Mouse (Mus musculus) inflammation-experienced regulatory T-cells (primary cell): ENCODE measurements around the gene Mogat2. TPM values are rescaled to one million over a fixed set of nuclear protein-coding genes. Genes with fewer than 3 reads are reported as not detected.

Source experiments
- polyA plus RNA-seq, 2 experiments: library from polyadenylated mRNA; unstranded; fragments of 100-300 nt; shearing (Covaris generic); gene quantifications; one replicate each; pipeline ENCODE4 v1.2.1; 2017

Mogat2 gene
- under 1 TPM; 0.94 to 0.99 TPM for polyA plus RNA-seq

DNA sequence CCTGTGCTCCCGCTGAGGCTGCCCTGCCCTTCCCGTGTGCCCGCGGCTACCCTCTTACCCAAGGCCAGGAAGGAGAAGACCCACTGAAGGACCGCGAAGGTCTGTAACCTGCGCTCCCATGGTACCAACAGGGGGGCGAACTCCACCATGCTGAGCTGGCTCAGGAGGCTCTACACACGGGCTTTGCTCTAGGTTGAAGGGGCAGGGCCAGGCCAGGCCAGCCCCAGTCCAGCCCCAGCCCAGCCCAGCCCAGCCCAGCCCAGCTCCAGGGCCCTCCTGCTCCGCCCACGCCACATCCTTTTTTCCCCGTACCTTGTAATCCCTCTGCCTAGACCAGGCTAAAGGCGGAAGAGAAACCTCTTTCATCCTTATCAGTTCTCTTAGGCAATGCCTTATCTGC lies at the start of gene Mogat2:
Gene Mogat2, minus strand, starts transcription at position 203 of the 400 bp plus-strand sequence.

DNA sequence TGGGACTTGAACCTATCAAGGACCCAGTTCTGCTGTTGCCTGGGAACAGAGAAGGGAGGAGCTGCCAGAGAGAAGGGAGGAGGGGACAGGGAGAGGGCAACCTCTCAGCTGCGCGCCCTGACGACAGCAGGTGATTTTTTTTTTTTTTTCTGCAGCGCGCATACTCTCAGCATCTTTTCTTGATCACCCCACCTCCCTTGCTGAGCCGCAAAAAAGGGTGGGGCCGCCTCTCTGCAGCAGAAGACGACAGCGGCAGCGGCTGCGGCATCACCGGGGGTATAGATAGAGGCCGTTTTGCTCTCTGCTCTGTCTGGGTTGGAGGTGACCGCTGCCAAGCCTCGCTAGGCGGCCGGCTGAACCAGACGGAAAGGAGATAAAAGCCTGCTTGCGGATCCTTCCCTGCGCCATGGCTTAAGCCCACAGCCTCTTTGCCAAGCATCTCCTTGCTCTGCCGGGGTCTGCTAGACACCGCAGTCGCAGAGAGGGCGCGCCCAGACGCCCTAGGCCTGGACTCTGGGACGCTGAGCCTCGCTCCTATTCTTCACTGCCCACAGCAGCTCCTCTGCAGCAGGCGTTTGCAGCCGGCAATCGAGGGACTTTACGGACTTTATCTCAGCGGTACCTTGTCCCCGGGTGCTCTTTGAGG lies 29.0 kb upstream of the Mogat2 start, which contains the start of gene Map6:
Gene Map6, plus strand, starts transcription at position 197 of the 646 bp plus-strand sequence.

DNA sequence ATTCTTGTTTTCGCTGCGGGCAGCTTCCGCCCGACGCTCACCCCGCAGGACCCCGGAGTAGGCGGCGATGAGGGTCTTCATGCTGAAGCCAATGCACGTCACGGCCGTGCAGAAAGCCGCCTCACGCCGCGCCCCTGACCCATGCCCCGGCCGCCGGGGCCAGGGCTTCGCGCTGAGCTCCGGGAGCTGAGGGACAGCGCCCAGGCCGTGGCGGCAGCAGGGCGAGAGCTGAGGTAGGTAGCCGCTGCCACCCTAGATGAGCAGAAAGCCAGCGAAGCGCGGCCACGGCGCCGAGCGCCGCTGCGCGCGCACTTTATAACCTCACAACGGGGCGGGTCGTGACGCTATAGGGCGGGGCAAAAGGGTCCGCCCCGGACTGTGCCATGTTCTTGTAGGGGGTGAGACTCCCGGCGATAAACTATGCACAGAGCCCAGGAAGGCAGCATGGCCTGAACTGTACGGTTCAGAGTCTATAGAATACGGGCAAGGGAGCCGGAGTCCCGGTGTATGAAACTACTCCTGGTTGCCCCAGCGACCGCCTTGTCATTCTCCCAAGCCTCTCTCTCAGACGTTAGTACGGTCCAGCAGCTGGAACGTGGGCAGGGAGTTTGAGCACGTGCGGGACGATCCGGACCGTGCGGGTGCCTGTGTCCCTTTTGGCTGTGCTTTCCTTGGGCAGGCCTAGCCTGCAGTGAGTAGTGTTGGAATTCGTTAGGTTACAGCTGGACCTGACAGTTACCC lies 55.8 kb downstream of the Mogat2 start, which contains the start of gene Dgat2:
Gene Dgat2, minus strand, starts transcription at position 288 of the 741 bp plus-strand sequence.

Other genes with a start within 250 kb of the Mogat2 start
- gene Uvrag, start 97.5 kb downstream of the Mogat2 start, polyA plus RNA-seq = 10 to 100 TPM; 49.6 to 59.3 TPM
- 10 to 100 TPM in 1 of 2 experiments, 1 to 10 TPM in 1; 6.0 to 11.8 TPM for gene Dgat2, start 55.9 kb downstream of the Mogat2 start, polyA plus RNA-seq
- gene Map6, start 28.8 kb upstream of the Mogat2 start, polyA plus RNA-seq = 10 to 100 TPM; 28.9 to 33.9 TPM
- 1 to 10 TPM in 1 of 2 experiments, under 1 TPM in 1; 0.17 to 2.2 TPM for gene Serpinh1, start 114.6 kb upstream of the Mogat2 start, polyA plus RNA-seq
- gene Gdpd5, start 142.8 kb upstream of the Mogat2 start, polyA plus RNA-seq = 10 to 100 TPM; 16.1 to 26.4 TPM
- gene Klhl35, start 227.4 kb upstream of the Mogat2 start, polyA plus RNA-seq = 1 to 10 TPM; 4.2 to 4.3 TPM
- 1,000 to 10,000 TPM; 1,139 to 1,228 TPM for gene Rps3, start 245.1 kb upstream of the Mogat2 start, polyA plus RNA-seq